ENCODE assay signal across 10 mouse cellular contexts in the genomic region with DNA sequence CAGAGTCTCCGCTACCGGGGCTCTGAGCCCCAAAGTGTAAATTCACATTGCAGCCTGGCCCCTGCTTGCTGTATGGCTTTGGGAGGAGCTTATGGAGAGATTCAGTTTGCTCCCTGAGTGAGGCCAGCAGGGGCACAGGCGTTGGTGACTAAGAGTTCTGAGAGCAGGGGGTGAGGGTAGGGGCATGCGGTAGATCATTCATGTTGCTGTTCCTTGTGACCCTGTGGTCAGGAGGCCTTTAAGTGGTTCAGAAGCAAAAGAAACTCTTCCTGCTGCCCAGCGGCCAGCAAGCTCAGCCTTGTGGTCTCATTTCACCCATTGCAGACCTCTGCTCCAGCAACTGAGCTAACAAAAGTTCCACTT. TPM values are rescaled to one million over a fixed set of nuclear protein-coding genes. Genes with fewer than 3 reads are reported as not detected.
A peak's percentile ranks its signal among the peaks of the same experiment; 100 is the strongest.
DNase-seq lines count a peak whose midpoint lies in the region; ATAC-seq and TF ChIP-seq lines count a peak whose summit lies in the region.
"Had no signal": no experiment of that assay in that cellular context is flagged by ENCODE, and none has a peak within 500 bp of the region (broad histone marks: within the 10 kb centered on the region; RNA-seq: fewer than 3 reads in every experiment).

No protein-coding gene starts in this region.

- no peaks in the 10 kb centered on the region for H3K36me3 ChIP-seq in hindbrain, embryonic 14.5 days (replicated peaks; ENCODE audit: control insufficient read depth, insufficient read depth)
- peaks cover 9% of the 10 kb centered on the region; the same call in 1 of the 2 replicates for H3K36me3 ChIP-seq in hindbrain, postnatal 0 days (ENCODE audit: insufficient read depth, low read length)
- peaks cover 2% of the 10 kb centered on the region; the same call in 1 of the 2 replicates for H3K36me3 ChIP-seq in liver, embryonic 16.5 days (ENCODE audit: control insufficient read depth, insufficient read depth)
- H3K36me3 ChIP-seq: midbrain, embryonic 12.5 days had no signal

- no peaks in the 10 kb centered on the region for H3K9me3 ChIP-seq in hindbrain, embryonic 14.5 days (ENCODE audit: control insufficient read depth, low read length)
- H3K9me3 ChIP-seq in hindbrain, postnatal 0 days (ENCODE audit: low read length), result no peaks in the 10 kb centered on the region
- H3K9me3 ChIP-seq in liver, embryonic 16.5 days (replicated peaks; ENCODE audit: control insufficient read depth, low read length), result no peaks in the 10 kb centered on the region
- H3K9me3 ChIP-seq: midbrain, embryonic 12.5 days had no signal

- H3K4me1 ChIP-seq in hindbrain, embryonic 14.5 days (replicated peaks; ENCODE audit: control insufficient read depth, insufficient read depth, low read length), result peaks cover 14% of the 10 kb centered on the region; the same call in 1 of the 2 replicates
- peaks cover 8% of the 10 kb centered on the region for H3K4me1 ChIP-seq in hindbrain, postnatal 0 days (ENCODE audit: insufficient read depth, low read length)
- H3K4me1 ChIP-seq in liver, embryonic 16.5 days (ENCODE audit: control insufficient read depth, low read depth, low read length), result peaks cover 53% of the 10 kb centered on the region

- H3K4me3 ChIP-seq in hindbrain, embryonic 14.5 days (replicated peaks; ENCODE audit: low read length), result no peak overlapping the region
- no peak overlapping the region for H3K4me3 ChIP-seq in hindbrain, postnatal 0 days (ENCODE audit: low read length)
- no peak overlapping the region for H3K4me3 ChIP-seq in liver, embryonic 16.5 days (ENCODE audit: low read depth, low read length)
- H3K4me3 ChIP-seq: midbrain, embryonic 12.5 days had no signal

- H3K27me3 ChIP-seq in hindbrain, embryonic 14.5 days (ENCODE audit: control insufficient read depth, insufficient read depth, low read length), result no peaks in the 10 kb centered on the region
- H3K27me3 ChIP-seq in hindbrain, postnatal 0 days (ENCODE audit: insufficient read depth, low read length), result no peaks in the 10 kb centered on the region
- H3K27me3 ChIP-seq in liver, embryonic 16.5 days (ENCODE audit: control insufficient read depth, insufficient read depth, low read depth, low read length), result no peaks in the 10 kb centered on the region

- H3K9ac ChIP-seq in hindbrain, embryonic 14.5 days, result 0 out of 2 replicates have a peak overlapping the region, but pooled peaks have one; percentile 16
- no peak overlapping the region for H3K9ac ChIP-seq in hindbrain, postnatal 0 days (replicated peaks; ENCODE audit: low read length)
- no peak overlapping the region for H3K9ac ChIP-seq in liver, embryonic 16.5 days (ENCODE audit: low read depth, low read length)
- H3K9ac ChIP-seq: liver, embryonic 14.5 days; midbrain, embryonic 12.5 days had no signal

- no peak for ATAC-seq in hindbrain, embryonic 14.5 days (ENCODE audit: low FRiP score)
- no peak for ATAC-seq in hindbrain, postnatal 0 days
- ATAC-seq in liver, embryonic 16.5 days (ENCODE audit: low read depth), result no peak
- ATAC-seq: forebrain, embryonic 14.5 days had no signal

- no peak overlapping the region for H3K27ac ChIP-seq in hindbrain, embryonic 14.5 days
- no peak overlapping the region for H3K27ac ChIP-seq in hindbrain, postnatal 0 days
- 0 out of 2 replicates have a peak overlapping the region, but pooled peaks have one; percentile 17 for H3K27ac ChIP-seq in liver, embryonic 16.5 days (ENCODE audit: low read length)
- H3K27ac ChIP-seq: liver, embryonic 14.5 days; midbrain, embryonic 12.5 days had no signal

- no peak for DNase-seq in hindbrain, embryonic 14.5 days (ENCODE audit: low spot score)
- no peak for DNase-seq in hindbrain, postnatal 0 days (ENCODE audit: low spot score)
- peak; percentile 66 for DNase-seq in Muller cell, postnatal 12 days (ENCODE audit: inconsistent ontology term)
- peak; percentile 62 for DNase-seq in c-Kit-positive CD71-negative TER-119-negative erythroid progenitor cells, embryonic 14.5 days (ENCODE audit: low read depth)
- no peak for DNase-seq in urinary bladder, postnatal 25 days (ENCODE audit: low spot score)
- no peak for DNase-seq in lung, postnatal 14 days

- no peak for TF ChIP-seq CTCF in hindbrain, postnatal 0 days (IDR thresholded peaks at IDR 0.05; ENCODE audit: low read depth)

- 47% methylated on average over 5 of the region's 5 CpGs for WGBS in hindbrain, embryonic 14.5 days
- WGBS in hindbrain, postnatal 0 days, result 60% methylated on average over 5 of the region's 5 CpGs
- WGBS in liver, embryonic 16.5 days (ENCODE audit: insufficient replicate concordance), result 28% methylated on average over 5 of the region's 5 CpGs

- H3K4me2 ChIP-seq in hindbrain, embryonic 14.5 days (replicated peaks), result no peak overlapping the region
- H3K4me2 ChIP-seq in hindbrain, postnatal 0 days (ENCODE audit: low read depth, low read length), result no peak overlapping the region
- H3K4me2 ChIP-seq in liver, embryonic 16.5 days (ENCODE audit: low read depth, low read length), result no peak overlapping the region
- H3K4me2 ChIP-seq: midbrain, embryonic 12.5 days had no signal

RNA-seq across cellular contexts. Expression of gene Ninj1, which starts 4.4 kb away (rescaled TPM):
- polyA plus RNA-seq in hindbrain, embryonic 14.5 days (2014; fragmentation: Nextera tagmentation; extraction: Ambion mirVana), result 33.3 and 33.5 TPM in 2 replicates
- 44.1 and 54.4 TPM in 2 replicates for total RNA-seq in hindbrain, postnatal 0 days (2014; rRNA removed)
- 50.0 and 50.7 TPM in 2 replicates for polyA plus RNA-seq in hindbrain, postnatal 0 days (2015; fragmentation: Nextera tagmentation; extraction: Ambion mirVana)
- 54.3 and 58.0 TPM in 2 replicates for polyA plus RNA-seq in liver, embryonic 16.5 days (2015; fragmentation: Nextera tagmentation; extraction: Ambion mirVana)

RNA-seq across cellular contexts. Expression of gene Card19, which starts 24.2 kb away (rescaled TPM):
- 31.0 and 37.0 TPM in 2 replicates for polyA plus RNA-seq in hindbrain, embryonic 14.5 days (2014; fragmentation: Nextera tagmentation; extraction: Ambion mirVana)
- 18.4 and 34.8 TPM in 2 replicates for total RNA-seq in hindbrain, postnatal 0 days (2014; rRNA removed)
- polyA plus RNA-seq in hindbrain, postnatal 0 days (2015; fragmentation: Nextera tagmentation; extraction: Ambion mirVana), result 49.6 and 50.8 TPM in 2 replicates
- polyA plus RNA-seq in liver, embryonic 16.5 days (2015; fragmentation: Nextera tagmentation; extraction: Ambion mirVana), result 16.4 and 18.2 TPM in 2 replicates

RNA-seq across cellular contexts. Expression of gene Wnk2, which starts 43.8 kb away (rescaled TPM):
- polyA plus RNA-seq in hindbrain, embryonic 14.5 days (2014; fragmentation: Nextera tagmentation; extraction: Ambion mirVana), result 23.3 and 28.0 TPM in 2 replicates
- 63.8 and 68.9 TPM in 2 replicates for total RNA-seq in hindbrain, postnatal 0 days (2014; rRNA removed)
- 14.5 and 15.1 TPM in 2 replicates for polyA plus RNA-seq in hindbrain, postnatal 0 days (2015; fragmentation: Nextera tagmentation; extraction: Ambion mirVana)
- polyA plus RNA-seq in liver, embryonic 16.5 days (2015; fragmentation: Nextera tagmentation; extraction: Ambion mirVana), result 0.08 and 0.15 TPM in 2 replicates

RNA-seq across cellular contexts. Expression of gene Susd3, which starts 56.9 kb away (rescaled TPM):
- 0.72 and 0.98 TPM in 2 replicates for polyA plus RNA-seq in hindbrain, embryonic 14.5 days (2014; fragmentation: Nextera tagmentation; extraction: Ambion mirVana)
- total RNA-seq in hindbrain, postnatal 0 days (2014; rRNA removed), result 2.0 TPM in 1 of 2 replicates, not detected in the other
- polyA plus RNA-seq in hindbrain, postnatal 0 days (2015; fragmentation: Nextera tagmentation; extraction: Ambion mirVana), result 0.93 and 1.2 TPM in 2 replicates
- polyA plus RNA-seq in liver, embryonic 16.5 days (2015; fragmentation: Nextera tagmentation; extraction: Ambion mirVana), result 1.1 and 2.0 TPM in 2 replicates

Comparison
In these comparisons a context has a peak if more than half of its experiments do, and no peak if none do; other contexts are left out.
1. DNase-seq: peak in Muller cell, postnatal 12 days (single experiment) and c-Kit-positive CD71-negative TER-119-negative erythroid progenitor cells, embryonic 14.5 days (single experiment); none in hindbrain, embryonic 14.5 days (single experiment), hindbrain, postnatal 0 days (single experiment), urinary bladder, postnatal 25 days (single experiment) and lung, postnatal 14 days (single experiment).
2. RNA of gene Wnk2, which starts 43.8 kb away (polyA plus RNA-seq): 23.3 to 28.0 TPM in hindbrain, embryonic 14.5 days and 14.5 to 15.1 TPM in hindbrain, postnatal 0 days; 0.08 to 0.15 TPM in liver, embryonic 16.5 days; every median in the first group is over 10 times any median in the second.